Mouse (Mus musculus) lung, adult 2 months (tissue): ENCODE data around the gene 9930022D16Rik. TPM values are rescaled to one million over a fixed set of nuclear protein-coding genes. Genes with fewer than 3 reads are reported as not detected.

Experiments
- DNase-seq: peaks from one replicate; pipeline ENCODE4 v3.0.0; 2022
- H3K4me1 ChIP-seq: fragments of 200-500 bp; 2 replicates; pipeline ENCODE4 v1.6.1; 2011; ENCODE audit warnings: low read length; ENCODE audit not compliant: control insufficient read depth, insufficient read depth
- H3K4me3 ChIP-seq: fragments of 200-500 bp; replicated peaks from 2 replicates; pipeline ENCODE3; 2011; ENCODE audit warnings: low read depth, mild to moderate bottlenecking, control low read depth, low read length; ENCODE audit errors: extremely low read depth
- CTCF ChIP-seq: fragments of 200-500 bp; IDR thresholded peaks from 2 replicates; pipeline ENCODE4 v1.5.1; 2011; ENCODE audit warnings: mild to moderate bottlenecking, low read length, control low read depth; ENCODE audit not compliant: insufficient read depth
- POLR2A ChIP-seq: fragments of 200-500 bp; IDR thresholded peaks from 2 replicates; pipeline ENCODE4 v1.6.1; 2011; ENCODE audit warnings: low read depth, mild to moderate bottlenecking, control low read depth, low read length, borderline replicate concordance; ENCODE audit errors: extremely low read depth
- WGBS: fragments of 180-500 bp; shearing (Covaris S2); methylation state at CpG from one replicate; pipeline ENCODE4 v1.1.7; 2018; 5-methylcytosine and 5-hydroxymethylcytosine counted together
- polyA plus RNA-seq: library from polyadenylated mRNA; depleted of rRNA; stranded (reverse); fragments of >200 nt; gene quantifications from 2 replicates; pipeline ENCODE4 v1.2.3, GENCODE M21; 2012

9930022D16Rik gene
- polyA plus RNA-seq, 1 experiment = not detected

DNA sequence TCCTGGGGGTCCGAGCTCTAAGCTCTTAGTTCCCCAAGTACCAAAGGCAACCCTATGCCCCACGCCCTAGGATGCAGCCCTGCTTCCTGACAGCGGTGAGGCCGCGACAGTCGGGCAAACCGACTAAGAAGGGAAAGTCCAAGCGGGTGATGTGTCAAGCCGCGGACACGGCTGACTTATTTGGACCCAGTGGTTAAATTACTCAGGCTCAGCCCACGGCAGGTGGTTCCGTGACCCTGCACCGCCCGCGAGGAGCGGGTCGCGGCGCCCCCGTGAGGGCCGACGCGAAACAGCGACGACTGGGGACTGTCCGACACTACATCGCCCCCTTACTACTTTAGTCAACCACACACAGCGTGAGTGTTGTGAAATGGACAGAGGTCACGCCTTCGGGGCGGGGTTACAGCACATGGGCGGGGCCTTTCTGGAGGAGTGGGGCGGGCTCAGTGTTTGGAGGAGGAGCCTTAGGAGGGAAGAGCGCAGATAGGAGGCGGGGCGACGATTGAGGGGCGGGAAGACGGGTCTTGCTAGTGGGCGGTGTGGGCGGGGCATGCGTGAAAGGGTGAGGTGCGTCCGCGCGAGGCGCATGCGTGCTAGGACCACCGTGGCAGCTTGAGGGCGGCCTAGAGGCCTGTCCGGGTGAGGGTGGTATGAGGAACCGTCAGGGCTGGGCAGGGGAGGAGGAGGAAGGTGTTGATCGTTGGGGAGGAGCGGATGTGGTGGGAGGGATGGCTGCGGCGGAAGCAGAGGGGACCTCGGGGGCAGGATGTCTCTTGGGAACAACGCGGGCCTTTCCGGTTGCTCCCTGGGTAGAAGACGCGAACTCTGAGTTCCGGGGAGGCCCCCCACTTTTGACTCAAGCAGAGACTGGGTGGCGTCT is 11.9 kb downstream of the 9930022D16Rik start, which contains the start of gene Amz2:
Amz2 (plus strand) TSS at position 555 of the 880 bp plus-strand sequence.
- under 1% methylated on average over 65 of the region's 65 CpGs for WGBS
- DNase-seq = peak; percentile 100
- TF ChIP-seq POLR2A (peak; percentile 94; the same call in 1 of the 2 replicates), CTCF (peak; percentile 67)
- peak within 1 kb of the TSS; percentile 69 for H3K4me3 ChIP-seq
- H3K4me1 ChIP-seq = no peaks in the 10 kb centered on the region

DNA sequence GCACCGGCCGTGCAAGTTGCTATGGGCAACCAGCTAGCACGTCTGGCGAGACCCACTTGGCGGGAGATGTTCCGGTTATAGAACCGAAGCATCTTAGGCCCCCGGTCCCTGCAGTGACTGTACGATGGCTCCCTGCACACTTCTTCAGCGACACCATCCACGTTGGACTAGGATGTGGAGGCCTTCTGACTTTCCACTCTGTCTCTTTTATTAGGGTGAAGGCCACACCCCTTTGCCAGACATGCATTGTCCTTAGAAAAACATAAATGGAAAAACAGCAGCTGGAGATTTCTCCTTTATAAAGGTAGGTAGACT is 12.5 kb downstream of the 9930022D16Rik start:
- WGBS = under 1% methylated on average over 11 of the region's 11 CpGs
- Histone ChIP-seq H3K4me1 (no peaks in the 10 kb centered on the region), H3K4me3 (peak overlapping the region; percentile 69)
- no peak for TF ChIP-seq CTCF
- no peak for TF ChIP-seq POLR2A
- no peak for DNase-seq

GRCm38 (mm10) chr11:109427353-109427752 is 13.6 kb downstream of the 9930022D16Rik start:
- no peak for DNase-seq
- whole genome bisulfite sequencing = 96% methylated on average over 5 of the region's 5 CpGs
- Histone ChIP-seq H3K4me1 (no peaks in the 10 kb centered on the region), H3K4me3 (no peak overlapping the region)
- TF ChIP-seq POLR2A (no peak), CTCF (no peak)

DNA sequence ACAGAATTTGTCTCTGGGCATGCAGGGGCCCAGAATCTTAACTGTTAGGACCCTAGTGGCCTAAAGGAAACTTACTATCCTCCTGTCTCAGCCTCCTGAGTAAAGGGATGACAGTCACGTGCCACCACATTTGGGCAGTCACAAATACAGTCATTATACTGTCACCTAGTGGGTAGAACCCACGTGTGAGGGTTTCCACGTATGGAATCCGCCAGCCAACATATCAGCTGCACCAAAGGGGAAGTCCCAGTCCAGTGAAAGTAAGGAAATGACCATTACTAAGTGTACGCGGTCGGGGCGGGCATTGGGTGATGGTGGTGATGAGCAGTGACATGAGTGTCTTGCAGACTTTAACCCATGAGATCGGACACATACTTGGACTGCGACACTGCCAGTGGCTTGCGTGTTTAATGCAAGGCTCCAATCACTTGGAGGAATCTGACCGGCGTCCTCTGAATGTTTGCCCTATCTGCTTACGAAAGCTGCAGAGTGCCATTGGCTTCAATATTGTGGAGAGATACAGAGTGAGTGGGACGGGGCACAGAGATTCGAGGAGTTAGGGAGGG is 20.6 kb downstream of the 9930022D16Rik start:
- DNase-seq = no peak
- TF ChIP-seq CTCF (no peak), POLR2A (no peak)
- H3K4me1 ChIP-seq = 0 out of 2 replicates have a peak, but pooled peaks cover under 1% of the 10 kb centered on the region
- no peak overlapping the region for H3K4me3 ChIP-seq
- WGBS = 83% methylated on average over 16 of the region's 16 CpGs

- Histone ChIP-seq H3K4me3 (no peak overlapping the region), H3K4me1 (0 out of 2 replicates have a peak, but pooled peaks cover 3% of the 10 kb centered on the region)
- TF ChIP-seq CTCF = no peak
- no peak for TF ChIP-seq POLR2A
- no peak for DNase-seq
- WGBS = 59% methylated on average over 8 of the region's 8 CpGs
These were observed 23.2 kb downstream of the 9930022D16Rik start for GRCm38 (mm10) chr11:109436889-109437288.

GRCm38 (mm10) chr11:109439209-109439608 is 25.5 kb downstream of the 9930022D16Rik start:
- H3K4me1 ChIP-seq = 0 out of 2 replicates have a peak, but pooled peaks cover 3% of the 10 kb centered on the region
- DNase-seq = no peak
- H3K4me3 ChIP-seq = no peak overlapping the region
- no peak for TF ChIP-seq POLR2A
- no peak for TF ChIP-seq CTCF
- 23% methylated on average over 5 of the region's 5 CpGs for WGBS

DNA sequence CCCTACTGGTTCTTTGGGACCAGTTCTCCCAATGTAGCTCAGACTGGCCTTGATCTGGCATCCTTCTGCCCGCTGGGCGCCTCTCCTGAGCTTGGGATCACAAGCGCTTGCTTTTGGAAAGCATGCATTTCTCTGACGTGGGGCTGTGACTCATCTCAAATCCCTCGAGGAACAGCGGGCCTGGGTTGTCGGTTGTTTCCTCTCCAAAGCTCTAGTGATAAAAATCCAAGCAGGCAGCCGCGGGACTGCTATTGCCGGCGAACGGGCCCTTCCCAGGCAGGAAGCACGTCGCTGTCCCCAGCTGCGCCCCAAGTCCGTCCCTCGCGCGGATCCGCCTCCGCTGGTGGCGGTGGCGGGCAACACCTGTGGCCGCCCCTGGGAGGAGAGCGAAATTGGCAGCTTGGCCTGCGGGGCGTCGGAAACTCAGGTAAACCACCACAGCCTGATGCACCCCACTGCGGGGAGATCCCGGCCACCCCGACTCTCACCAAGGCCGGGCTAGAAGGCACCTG is 26.2 kb downstream of the 9930022D16Rik start:
- under 1% methylated on average over 32 of the region's 32 CpGs for WGBS
- peak; percentile 73 for DNase-seq
- TF ChIP-seq CTCF = no peak
- TF ChIP-seq POLR2A = peak; percentile 26; the same call in 1 of the 2 replicates
- Histone ChIP-seq H3K4me3 (peak overlapping the region; percentile 78), H3K4me1 (0 out of 2 replicates have a peak, but pooled peaks cover 3% of the 10 kb centered on the region)

- H3K4me1 ChIP-seq = 0 out of 2 replicates have a peak, but pooled peaks cover 3% of the 10 kb centered on the region
- DNase-seq = no peak
- 61% methylated on average over 4 of the region's 4 CpGs for WGBS
- TF ChIP-seq POLR2A (no peak), CTCF (no peak)
- H3K4me3 ChIP-seq = no peak overlapping the region
These were observed 26.9 kb downstream of the 9930022D16Rik start for GRCm38 (mm10) chr11:109440641-109441040.

DNA sequence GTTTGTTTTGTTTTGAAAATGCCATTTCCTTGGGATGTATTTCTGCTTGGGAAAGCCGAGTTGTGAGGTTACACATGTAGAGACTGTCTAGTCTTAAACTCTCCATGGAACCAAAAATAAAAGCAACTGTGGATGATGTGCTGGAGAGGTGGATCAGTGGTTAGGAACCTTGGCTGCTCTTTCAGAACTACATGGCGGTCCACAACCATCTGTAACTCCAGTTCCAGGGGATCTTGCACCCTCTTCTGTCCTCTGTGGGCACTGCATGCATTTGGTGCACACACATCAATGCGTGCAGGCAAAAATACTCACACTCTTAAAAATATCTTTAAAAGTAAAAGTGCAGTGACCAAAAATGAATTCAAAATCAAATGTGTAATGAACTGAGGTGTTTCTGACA is 27.4 kb downstream of the 9930022D16Rik start:
- DNase-seq = peak; percentile 36
- WGBS = 51% methylated on average over 3 of the region's 3 CpGs
- Histone ChIP-seq H3K4me3 (no peak overlapping the region), H3K4me1 (0 out of 2 replicates have a peak, but pooled peaks cover 3% of the 10 kb centered on the region)
- peak; percentile 84 for TF ChIP-seq CTCF
- no peak for TF ChIP-seq POLR2A
